Mouse (Mus musculus): ENCODE results near the gene Dexi. TPM values are rescaled to one million over a fixed set of nuclear protein-coding genes. Genes with fewer than 3 reads are reported as not detected.

The Dexi gene
- polyA plus RNA-seq (2014; fragmentation: Illumina TruSeq; extraction: RNeasy Lipid Tissue Mini Kit (QIAGEN cat#74804); ENCODE audit: low read depth, low replicate concordance): 2.1 TPM

DNA sequence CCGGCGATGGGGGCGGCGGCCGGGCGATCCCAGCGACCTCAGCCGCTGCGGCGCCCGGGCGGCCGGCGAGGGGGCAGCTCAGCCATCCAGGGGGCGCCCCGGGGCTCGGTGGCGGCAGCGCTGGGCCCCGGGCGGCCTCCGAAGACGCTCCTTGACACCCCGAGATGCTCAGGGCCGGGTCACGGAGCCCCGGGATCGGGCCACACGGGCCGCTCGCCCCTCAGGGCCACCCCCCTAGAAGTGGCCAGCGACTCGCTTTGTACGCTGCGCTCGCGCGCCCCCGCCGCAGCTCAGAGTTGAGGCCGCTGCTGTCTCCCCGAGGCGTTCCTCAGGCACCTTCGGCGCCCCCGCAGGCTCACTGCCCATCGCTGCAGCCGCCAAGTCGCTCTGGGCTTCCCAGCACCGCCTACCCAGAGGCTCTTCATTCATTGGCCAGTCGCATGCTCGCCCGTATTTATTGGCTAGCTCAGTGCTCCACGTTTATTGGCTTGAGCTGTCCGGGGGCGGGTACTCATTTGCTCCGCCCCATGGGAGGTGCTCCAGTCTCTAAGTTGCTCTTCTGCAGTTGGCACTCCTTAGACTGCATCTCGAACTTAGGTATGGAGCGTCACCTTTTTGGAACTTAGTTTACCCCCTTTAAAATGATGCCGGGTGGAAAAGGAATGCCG lies at the start of gene Dexi:
Gene Dexi, minus strand, starts transcription at position 357 of the 668 bp plus-strand sequence.

DNA sequence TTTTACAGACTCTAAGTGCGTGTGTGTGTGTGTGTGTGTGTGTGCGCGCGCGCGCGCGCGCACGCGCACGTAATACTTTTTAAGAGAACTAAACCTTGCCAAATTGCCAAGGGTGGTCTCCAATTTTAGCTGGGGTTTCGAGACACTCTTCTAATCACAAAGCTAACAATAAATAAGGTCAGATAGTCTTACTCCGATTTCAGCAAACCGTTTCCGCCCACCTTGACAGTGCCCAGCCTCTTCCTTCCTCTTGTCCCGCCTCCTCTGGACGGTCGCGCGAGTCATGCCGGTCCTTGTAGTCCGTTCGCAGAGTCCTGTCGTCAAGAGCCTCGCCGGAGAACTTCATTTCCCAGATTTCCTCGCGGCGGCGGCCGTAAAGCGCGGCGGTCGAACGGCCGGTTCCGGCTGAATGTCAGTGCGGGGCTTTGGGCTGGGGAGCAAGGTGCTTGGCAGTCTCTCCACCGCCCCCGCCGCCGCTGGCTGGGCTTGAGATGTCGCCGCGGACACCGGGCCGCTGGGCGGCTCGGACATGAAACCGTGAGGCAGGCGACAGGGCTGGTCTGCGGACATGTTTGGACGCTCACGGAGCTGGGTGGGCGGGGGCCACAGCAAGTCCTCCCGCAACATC lies 2.3 kb upstream of the Dexi start, which contains the start of gene Clec16a:
Gene Clec16a, plus strand, starts transcription at position 345 of the 628 bp plus-strand sequence.

GRCm38 (mm10) chr16:10479857-10480256 lies 63.0 kb downstream of the Dexi start, which contains the start of gene Ciita:
Ciita (plus strand) TSS chr16:10480059.

Other genes with a start within 250 kb of the Dexi start
- 9.5 TPM for gene Emp2, start 229.1 kb downstream of the Dexi start, polyA plus RNA-seq (2014; fragmentation: Illumina TruSeq; extraction: RNeasy Lipid Tissue Mini Kit (QIAGEN cat#74804); ENCODE audit: low read depth, low replicate concordance)
- gene Tekt5, start 147.6 kb downstream of the Dexi start, polyA plus RNA-seq (2014; fragmentation: Illumina TruSeq; extraction: RNeasy Lipid Tissue Mini Kit (QIAGEN cat#74804); ENCODE audit: low read depth, low replicate concordance): not detected
- 4.9 TPM for gene Nubp1, start 131.1 kb downstream of the Dexi start, polyA plus RNA-seq (2014; fragmentation: Illumina TruSeq; extraction: RNeasy Lipid Tissue Mini Kit (QIAGEN cat#74804); ENCODE audit: low read depth, low replicate concordance)
- not detected for gene Tvp23a, start 95.7 kb downstream of the Dexi start, polyA plus RNA-seq (2014; fragmentation: Illumina TruSeq; extraction: RNeasy Lipid Tissue Mini Kit (QIAGEN cat#74804); ENCODE audit: low read depth, low replicate concordance)
- 0.32 TPM for gene Ciita, start 63.0 kb downstream of the Dexi start, polyA plus RNA-seq (2014; fragmentation: Illumina TruSeq; extraction: RNeasy Lipid Tissue Mini Kit (QIAGEN cat#74804); ENCODE audit: low read depth, low replicate concordance)
- 12.2 TPM for gene Clec16a, start 2.3 kb upstream of the Dexi start, polyA plus RNA-seq (2014; fragmentation: Illumina TruSeq; extraction: RNeasy Lipid Tissue Mini Kit (QIAGEN cat#74804); ENCODE audit: low read depth, low replicate concordance)
- not detected for gene Socs1, start 242.5 kb upstream of the Dexi start, polyA plus RNA-seq (2014; fragmentation: Illumina TruSeq; extraction: RNeasy Lipid Tissue Mini Kit (QIAGEN cat#74804); ENCODE audit: low read depth, low replicate concordance)
- gene Tnp2, start 245.6 kb upstream of the Dexi start, polyA plus RNA-seq (2014; fragmentation: Illumina TruSeq; extraction: RNeasy Lipid Tissue Mini Kit (QIAGEN cat#74804); ENCODE audit: low read depth, low replicate concordance): not detected
- not detected for gene Prm3, start 247.9 kb upstream of the Dexi start, polyA plus RNA-seq (2014; fragmentation: Illumina TruSeq; extraction: RNeasy Lipid Tissue Mini Kit (QIAGEN cat#74804); ENCODE audit: low read depth, low replicate concordance)

Measured in kidney, adult 10 weeks (tissue).